Mouse (Mus musculus): ENCODE measurements around the gene Olfr804.

GRCm38 (mm10) chr10:129657394-129657793 lies 45.6 kb upstream of the Olfr804 start, which contains the start of gene Olfr800:
- no peak for TF ChIP-seq POLR2A (IDR thresholded peaks at IDR 0.05; ENCODE audit: low read depth, low read length)
- no peak for TF ChIP-seq CTCF (conservative IDR thresholded peaks at IDR 0.05; ENCODE audit: insufficient read depth, insufficient read length, low read depth, low read length)

All from kidney, adult 2 months (tissue).